Mouse (Mus musculus) midbrain, embryonic 16.5 days (tissue): Measurements from ENCODE around the gene 2610507B11Rik. TPM values are rescaled to one million over a fixed set of nuclear protein-coding genes. Genes with fewer than 3 reads are reported as not detected.

Experiments
- ATAC-seq: fragments of 200-750 bp; cut with Nextera tagmentation; 2 replicates; pipeline ENCODE4 v1.8.0; 2017; ENCODE audit warnings: moderate TSS enrichment
- H3K27ac ChIP-seq: fragments of 300-500 bp; sonication (generic); 2 replicates; pipeline ENCODE4 v1.5.1; 2014; ENCODE audit warnings: mild to moderate bottlenecking, low read length, mixed read lengths
- H3K27me3 ChIP-seq: fragments of 300-500 bp; sonication (generic); 2 replicates; pipeline ENCODE4 v1.6.1; 2014; ENCODE audit warnings: low read depth, low read length, mixed read lengths; ENCODE audit not compliant: control insufficient read depth, insufficient read depth
- H3K36me3 ChIP-seq: fragments of 300-500 bp; sonication (generic); 2 replicates; pipeline ENCODE4 v1.6.1; 2014; ENCODE audit warnings: mild to moderate bottlenecking, low read length, moderate library complexity, mixed read lengths; ENCODE audit not compliant: control insufficient read depth, insufficient read depth
- H3K4me1 ChIP-seq: fragments of 300-500 bp; sonication (generic); 2 replicates; pipeline ENCODE4 v1.6.1; 2014; ENCODE audit warnings: mild to moderate bottlenecking, low read length, mixed read lengths; ENCODE audit not compliant: control insufficient read depth, insufficient read depth
- H3K4me2 ChIP-seq: fragments of 300-500 bp; sonication (generic); 2 replicates; pipeline ENCODE4 v1.6.1; 2014; ENCODE audit warnings: mild to moderate bottlenecking, low read length, mixed read lengths
- H3K4me3 ChIP-seq: fragments of 300-500 bp; sonication (generic); 2 replicates; pipeline ENCODE4 v1.5.1; 2014; ENCODE audit warnings: low read depth, mild to moderate bottlenecking, low read length, moderate library complexity, mixed read lengths
- H3K9ac ChIP-seq: fragments of 300-500 bp; sonication (generic); 2 replicates; pipeline ENCODE4 v1.6.1; 2014; ENCODE audit warnings: low read depth, low read length, mixed read lengths
- H3K9me3 ChIP-seq: fragments of 300-500 bp; sonication (generic); replicated peaks from 2 replicates; pipeline ENCODE4 v1.6.1; 2014; ENCODE audit warnings: mild to moderate bottlenecking, low read length, mixed read lengths; ENCODE audit not compliant: control insufficient read depth, poor library complexity, severe bottlenecking
- WGBS: fragments of 180-500 bp; shearing (Covaris S2); extraction: QIAGEN DNeasy Blood & Tissue Kit; methylation state at CpG from one replicate; pipeline ENCODE4 v1.1.7; 2014; 5-methylcytosine and 5-hydroxymethylcytosine counted together
- polyA plus RNA-seq: library from polyadenylated mRNA; unstranded; fragments of >200 nt; fragmentation: Nextera tagmentation; extraction: Ambion mirVana; gene quantifications from 2 replicates; pipeline ENCODE4 v1.2.1, GENCODE M21; 2015

Gene 2610507B11Rik
- polyA plus RNA-seq, 1 experiment from 2014 or later: 50.1 TPM

DNA sequence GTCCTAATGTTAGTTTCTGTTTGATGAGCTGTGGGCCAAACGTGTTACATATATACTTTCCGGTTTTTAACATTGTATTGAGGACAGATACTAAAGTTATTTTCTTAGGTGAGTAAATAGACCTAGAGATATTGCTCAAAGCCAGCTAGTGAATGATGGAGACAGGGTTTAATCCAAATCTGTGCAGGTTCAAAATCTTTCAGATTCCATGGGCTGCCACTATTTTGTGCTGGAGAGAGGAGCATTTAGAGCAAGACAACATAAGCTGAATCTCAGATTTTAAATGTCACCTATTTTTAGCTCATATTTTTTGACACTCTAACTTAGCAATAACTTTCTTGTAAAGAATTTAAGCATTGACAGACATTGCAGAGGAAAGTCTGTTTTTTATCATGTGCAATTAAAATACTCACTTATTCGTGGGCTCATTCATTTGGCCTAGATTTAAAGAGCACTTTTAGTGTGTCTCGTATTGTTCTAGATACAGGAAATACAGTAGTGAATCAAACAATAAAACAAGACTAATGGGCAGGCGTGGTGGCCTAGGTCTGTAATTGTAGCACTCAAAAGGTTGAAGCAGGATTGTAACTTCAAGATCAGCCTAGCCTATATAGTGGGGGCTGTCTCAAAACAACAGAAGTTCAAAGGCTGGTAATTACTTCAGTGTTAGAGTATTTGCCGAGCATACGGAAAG, 15.1 kb upstream of the 2610507B11Rik start:
- Histone ChIP-seq H3K4me3 (peak overlapping the region; percentile 95), H3K27ac (peak overlapping the region; percentile 99), H3K27me3 (no peaks in the 10 kb centered on the region), H3K9ac (peak overlapping the region; percentile 97), H3K4me1 (peaks cover 45% of the 10 kb centered on the region), H3K4me2 (peak overlapping the region; percentile 69), H3K9me3 (no peaks in the 10 kb centered on the region), H3K36me3 (0 out of 2 replicates have a peak, but pooled peaks cover 3% of the 10 kb centered on the region)
- WGBS: 55% methylated on average over 7 of the region's 7 CpGs
- no peak for ATAC-seq

DNA sequence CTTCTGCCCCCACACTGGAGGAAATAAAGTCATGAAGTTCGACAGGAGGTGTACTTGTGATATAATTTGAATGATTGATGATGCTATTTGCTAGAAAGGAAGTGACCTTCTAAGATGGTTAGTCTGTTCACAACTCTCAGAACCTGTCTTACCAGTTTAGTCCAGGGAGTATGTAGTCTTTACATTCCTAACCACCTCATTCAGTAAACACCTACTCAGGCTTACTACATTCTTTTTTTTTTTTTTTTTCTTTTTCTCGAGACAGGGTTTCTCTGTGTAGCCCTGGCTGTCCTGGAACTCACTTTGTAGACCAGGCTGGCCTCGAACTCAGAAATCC, 14.6 kb upstream of the 2610507B11Rik start:
- H3K9ac ChIP-seq: no peak overlapping the region
- no peaks in the 10 kb centered on the region for H3K27me3 ChIP-seq
- no peaks in the 10 kb centered on the region for H3K9me3 ChIP-seq
- H3K4me1 ChIP-seq: peaks cover 42% of the 10 kb centered on the region
- WGBS: 83% methylated on average over 3 of the region's 3 CpGs
- peak overlapping the region; percentile 69 for H3K4me2 ChIP-seq
- no peak for ATAC-seq
- peak overlapping the region; percentile 95; the same call in 1 of the 2 replicates for H3K4me3 ChIP-seq
- peaks cover 3% of the 10 kb centered on the region; the same call in 1 of the 2 replicates for H3K36me3 ChIP-seq
- H3K27ac ChIP-seq: no peak overlapping the region

DNA sequence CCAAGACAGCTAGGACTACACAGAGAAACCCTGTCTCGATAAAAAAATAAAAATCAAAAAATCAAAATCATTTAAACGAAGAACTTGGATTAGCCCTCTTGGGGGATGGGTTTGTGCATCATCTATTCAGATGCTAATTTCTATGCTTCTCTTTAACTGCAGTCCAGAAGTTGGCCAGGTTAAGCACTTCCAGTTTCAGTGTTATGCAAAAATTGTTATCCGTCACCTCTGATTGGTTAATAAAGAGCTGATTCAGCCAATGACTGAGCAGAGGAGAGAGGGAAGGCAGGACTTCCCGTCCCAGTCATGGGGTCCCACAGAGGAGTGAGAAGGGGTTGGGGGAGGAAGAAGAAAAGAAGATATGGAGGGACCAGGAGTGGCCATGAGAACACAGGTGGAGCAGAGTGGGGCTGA, 13.8 kb upstream of the 2610507B11Rik start:
- no peak for ATAC-seq
- Histone ChIP-seq H3K27ac (no peak overlapping the region), H3K36me3 (peaks cover 9% of the 10 kb centered on the region; the same call in 1 of the 2 replicates), H3K4me3 (no peak overlapping the region), H3K4me1 (peaks cover 39% of the 10 kb centered on the region), H3K9me3 (no peaks in the 10 kb centered on the region), H3K27me3 (no peaks in the 10 kb centered on the region), H3K9ac (no peak overlapping the region), H3K4me2 (no peak overlapping the region)
- 65% methylated on average over 4 of the region's 4 CpGs for WGBS

DNA sequence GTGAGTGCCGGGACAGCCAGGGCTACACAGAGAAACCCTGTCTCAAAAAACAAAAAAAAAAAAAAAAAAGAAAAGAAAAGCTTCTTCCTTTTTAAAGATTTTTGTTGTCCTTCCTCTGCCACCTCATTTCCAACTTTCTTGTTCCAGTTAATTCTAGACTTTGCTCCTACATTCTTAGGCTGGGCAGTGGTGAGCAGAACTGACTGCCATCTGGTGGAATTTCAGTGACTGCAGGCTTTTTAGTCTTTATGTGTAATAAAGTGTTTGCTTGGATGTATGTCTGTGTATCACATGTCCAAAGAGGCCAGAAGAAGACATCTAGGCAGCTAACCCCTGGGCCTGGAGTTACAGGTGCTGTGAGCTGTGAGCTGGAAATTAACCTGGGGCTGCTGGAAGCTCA, 4.9 kb upstream of the 2610507B11Rik start:
- Histone ChIP-seq H3K9me3 (no peaks in the 10 kb centered on the region), H3K27me3 (no peaks in the 10 kb centered on the region), H3K4me2 (no peak overlapping the region), H3K9ac (no peak overlapping the region), H3K27ac (no peak overlapping the region), H3K4me1 (no peaks in the 10 kb centered on the region), H3K4me3 (no peak overlapping the region), H3K36me3 (peaks cover 19% of the 10 kb centered on the region)
- 100% methylated on average over 1 of the region's 1 CpGs for WGBS
- ATAC-seq: no peak

DNA sequence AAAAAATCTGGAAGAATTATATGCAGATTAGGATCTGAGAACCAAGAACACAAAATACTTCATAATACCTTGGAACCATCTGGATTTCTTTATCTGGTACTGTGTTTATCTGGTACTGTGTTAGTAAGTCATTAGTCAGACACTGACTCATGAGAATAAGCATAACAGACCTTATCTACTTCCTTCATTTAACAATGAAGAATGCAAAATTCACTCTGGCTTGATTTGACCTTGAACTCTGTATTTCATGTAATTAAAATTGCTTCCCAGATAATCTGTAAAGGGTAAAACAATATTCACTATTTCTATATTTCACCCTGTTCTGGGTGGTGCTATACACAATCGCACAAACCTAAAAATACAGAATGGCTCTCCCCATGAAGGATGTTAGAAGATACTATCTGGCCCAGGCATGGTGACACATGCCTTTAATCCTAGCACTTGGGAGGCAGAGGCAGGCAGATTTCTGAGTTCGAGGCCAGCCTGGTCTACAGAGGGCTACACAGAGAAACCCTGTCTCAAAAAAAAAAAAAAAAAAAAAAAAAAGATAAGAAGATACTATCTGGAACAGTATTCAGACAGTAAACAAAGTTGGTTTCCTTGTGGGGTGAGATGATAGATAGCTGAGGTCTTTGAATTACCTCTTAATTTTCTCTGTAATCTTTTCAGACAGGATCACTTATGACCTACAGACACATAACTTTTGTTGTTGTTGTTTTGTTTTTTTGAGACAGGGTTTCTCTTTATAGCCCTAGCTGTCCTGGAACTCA, 878 bp upstream of the 2610507B11Rik start:
- 97% methylated on average over 2 of the region's 2 CpGs for WGBS
- Histone ChIP-seq H3K9me3 (no peaks in the 10 kb centered on the region), H3K36me3 (peaks cover 12% of the 10 kb centered on the region), H3K27ac (no peak overlapping the region), H3K27me3 (no peaks in the 10 kb centered on the region), H3K9ac (no peak overlapping the region), H3K4me2 (peak overlapping the region; percentile 50), H3K4me3 (peak overlapping the region; percentile 92), H3K4me1 (peaks cover 13% of the 10 kb centered on the region)
- no peak for ATAC-seq

DNA sequence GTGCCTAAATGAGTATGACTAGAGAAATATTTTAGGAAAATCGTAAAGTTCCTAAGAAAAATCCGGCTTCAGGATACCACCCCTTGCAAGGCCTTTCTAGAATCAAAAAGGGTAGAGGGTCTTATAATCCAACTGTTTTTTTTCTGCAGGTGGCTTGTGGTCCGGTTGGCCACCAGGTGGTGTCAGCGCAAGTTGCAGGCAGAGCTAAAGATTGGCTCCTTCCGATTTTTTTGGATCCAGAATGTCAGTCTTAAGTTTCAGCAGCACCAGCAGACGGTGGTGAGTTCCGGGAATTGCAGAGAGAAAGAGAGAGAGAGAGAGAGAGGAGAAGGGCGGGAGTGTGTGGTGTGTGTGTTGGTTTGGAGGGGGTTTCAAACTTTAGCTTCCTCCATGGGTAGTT, 998 bp downstream of the 2610507B11Rik start:
- Histone ChIP-seq H3K4me2 (peak overlapping the region; percentile 79), H3K36me3 (peaks cover 18% of the 10 kb centered on the region), H3K27me3 (no peaks in the 10 kb centered on the region), H3K4me1 (peaks cover 13% of the 10 kb centered on the region), H3K4me3 (peak overlapping the region; percentile 92), H3K27ac (no peak overlapping the region), H3K9ac (peak overlapping the region; percentile 50; the same call in 1 of the 2 replicates), H3K9me3 (no peaks in the 10 kb centered on the region)
- ATAC-seq: no peak
- WGBS: 6% methylated on average over 8 of the region's 8 CpGs

DNA sequence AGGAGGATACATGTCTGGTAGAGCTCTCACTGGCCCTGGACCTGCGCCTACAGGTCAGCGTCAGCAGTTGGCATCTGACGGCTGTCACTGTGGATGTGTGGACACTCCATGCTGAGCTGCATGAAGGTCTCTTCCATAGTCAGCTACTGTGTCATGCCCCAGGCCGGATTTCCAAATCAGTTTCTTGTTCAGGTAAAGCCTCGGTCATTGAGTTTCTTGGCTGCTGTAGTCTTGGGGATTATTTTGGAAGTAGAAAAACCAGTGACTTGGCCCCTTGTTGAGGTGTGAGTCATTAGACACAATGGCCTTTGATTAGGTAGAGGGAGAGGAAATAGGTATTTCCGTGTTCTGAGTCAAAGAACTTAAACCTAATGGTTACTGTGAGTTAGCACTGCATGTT, 4.0 kb downstream of the 2610507B11Rik start:
- no peak overlapping the region for H3K4me2 ChIP-seq
- peaks cover 34% of the 10 kb centered on the region for H3K36me3 ChIP-seq
- WGBS: 93% methylated on average over 6 of the region's 6 CpGs

DNA sequence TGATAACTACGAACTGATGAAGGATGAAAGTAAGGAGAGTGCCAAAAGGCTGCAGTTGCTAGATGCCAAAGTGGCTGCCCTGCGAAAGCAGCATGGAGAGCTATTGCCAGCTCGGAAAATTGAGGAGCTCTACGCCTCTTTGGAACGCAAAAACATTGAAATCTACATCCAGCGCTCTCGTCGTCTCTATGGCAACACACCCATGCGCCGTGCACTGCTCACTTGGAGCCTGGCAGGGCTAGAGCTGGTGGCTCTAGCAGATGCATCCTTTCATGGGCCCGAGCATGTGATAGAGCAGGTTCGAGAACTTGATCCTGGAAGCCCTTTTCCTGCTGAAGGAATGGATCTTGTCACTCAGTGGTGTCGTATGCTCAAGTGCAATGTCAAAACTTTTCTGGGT, 10.4 kb downstream of the 2610507B11Rik start:
- H3K4me3 ChIP-seq: no peak overlapping the region
- no peaks in the 10 kb centered on the region for H3K27me3 ChIP-seq
- peaks cover 53% of the 10 kb centered on the region for H3K36me3 ChIP-seq
- no peaks in the 10 kb centered on the region for H3K9me3 ChIP-seq
- WGBS: 84% methylated on average over 13 of the region's 13 CpGs
- ATAC-seq: no peak
- H3K9ac ChIP-seq: no peak overlapping the region
- H3K4me2 ChIP-seq: no peak overlapping the region
- H3K27ac ChIP-seq: no peak overlapping the region
- no peaks in the 10 kb centered on the region for H3K4me1 ChIP-seq

More for the DNA sequence above, 4.0 kb downstream of the 2610507B11Rik start:
- no peaks in the 10 kb centered on the region for H3K27me3 ChIP-seq
- no peaks in the 10 kb centered on the region for H3K9me3 ChIP-seq
- no peak overlapping the region for H3K27ac ChIP-seq
- peaks cover 13% of the 10 kb centered on the region for H3K4me1 ChIP-seq
- no peak for ATAC-seq
- H3K9ac ChIP-seq: no peak overlapping the region
- no peak overlapping the region for H3K4me3 ChIP-seq

DNA sequence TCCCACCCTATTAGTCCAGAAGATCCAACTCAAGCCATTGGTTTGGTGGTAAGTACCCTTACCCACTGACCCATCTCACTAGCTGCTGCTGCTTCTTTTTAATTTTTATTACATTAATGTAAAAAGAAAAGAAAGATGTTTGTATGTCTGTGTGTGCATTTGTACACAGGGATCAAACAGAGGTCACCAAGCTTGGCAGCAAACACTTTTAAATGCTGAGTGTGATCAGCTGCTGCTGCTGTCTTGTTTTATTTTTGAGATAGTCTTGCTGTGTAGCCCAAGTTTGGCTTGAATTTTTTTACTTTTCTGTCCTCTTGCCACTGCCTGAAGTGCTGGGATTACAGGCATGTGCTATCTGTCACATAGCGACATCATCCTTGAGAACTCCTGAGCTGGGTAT, 14.0 kb downstream of the 2610507B11Rik start:
- Histone ChIP-seq H3K9me3 (no peaks in the 10 kb centered on the region), H3K4me1 (no peaks in the 10 kb centered on the region), H3K27me3 (no peaks in the 10 kb centered on the region), H3K36me3 (peaks cover 57% of the 10 kb centered on the region), H3K27ac (no peak overlapping the region), H3K4me3 (no peak overlapping the region), H3K9ac (no peak overlapping the region), H3K4me2 (no peak overlapping the region)
- WGBS: 100% methylated on average over 1 of the region's 1 CpGs
- ATAC-seq: no peak
